Mouse (Mus musculus): Measurements from ENCODE around the gene Ttc25.
"Not testable (repeated sequence)": the region's sequence is repeated elsewhere in the genome, so short reads cannot be mapped to it uniquely, and the experiment has no call there.

Ttc25 gene

GRCm38 (mm10) chr11:100570430-100571201 lies 25.2 kb downstream of the Ttc25 start:
- peak; percentile 55 for DNase-seq (ENCODE audit: low read depth, low spot score)

- DNase-seq (ENCODE audit: low read depth, low spot score) = peak; percentile 63
Measured at GRCm38 (mm10) chr11:100571202-100571567, 25.8 kb downstream of the Ttc25 start.

GRCm38 (mm10) chr11:100574188-100574587 lies 28.8 kb downstream of the Ttc25 start:
- no peak for DNase-seq (ENCODE audit: low read depth, low spot score)

GRCm38 (mm10) chr11:100574708-100575483 lies 29.5 kb downstream of the Ttc25 start, which contains the start of gene Cnp:
Gene Cnp (plus strand): TSS chr11:100574904.
- no peak for DNase-seq (ENCODE audit: low read depth, low spot score)

GRCm38 (mm10) chr11:100575484-100575855 lies 30.1 kb downstream of the Ttc25 start:
- DNase-seq (ENCODE audit: low read depth, low spot score) = peak; percentile 77

- no peak for DNase-seq (ENCODE audit: low read depth, low spot score)
Measured at GRCm38 (mm10) chr11:100576256-100576655, 30.8 kb downstream of the Ttc25 start.

- no peak for DNase-seq (ENCODE audit: low read depth, low spot score)
Measured at GRCm38 (mm10) chr11:100577852-100578599, 32.6 kb downstream of the Ttc25 start.

- no peak for DNase-seq (ENCODE audit: low read depth, low spot score)
Measured at GRCm38 (mm10) chr11:100579116-100579799, 33.9 kb downstream of the Ttc25 start.

GRCm38 (mm10) chr11:100580275-100580674 lies 34.9 kb downstream of the Ttc25 start:
- no peak for DNase-seq (ENCODE audit: low read depth, low spot score)

- peak; percentile 61 for DNase-seq (ENCODE audit: low read depth, low spot score)
Measured at GRCm38 (mm10) chr11:100581756-100582155, 36.3 kb downstream of the Ttc25 start.

GRCm38 (mm10) chr11:100582413-100582812 lies 37.0 kb downstream of the Ttc25 start:
- DNase-seq (ENCODE audit: low read depth, low spot score) = not testable (repeated sequence)

GRCm38 (mm10) chr11:100582836-100583235 lies 37.4 kb downstream of the Ttc25 start:
- no peak for DNase-seq (ENCODE audit: low read depth, low spot score)

- no peak for DNase-seq (ENCODE audit: low read depth, low spot score)
Measured at GRCm38 (mm10) chr11:100584561-100584961, 39.2 kb downstream of the Ttc25 start.

GRCm38 (mm10) chr11:100585148-100585547 lies 39.7 kb downstream of the Ttc25 start:
- no peak for DNase-seq (ENCODE audit: low read depth, low spot score)

GRCm38 (mm10) chr11:100588462-100588861 lies 43.1 kb downstream of the Ttc25 start:
- no peak for DNase-seq (ENCODE audit: low read depth, low spot score)

- no peak for DNase-seq (ENCODE audit: low read depth, low spot score)
Measured at GRCm38 (mm10) chr11:100592346-100593046, 47.1 kb downstream of the Ttc25 start.

- DNase-seq (ENCODE audit: low read depth, low spot score) = no peak
Measured at GRCm38 (mm10) chr11:100594608-100595007, 49.2 kb downstream of the Ttc25 start.

- DNase-seq (ENCODE audit: low read depth, low spot score) = no peak
Measured at GRCm38 (mm10) chr11:100595533-100595932, 50.1 kb downstream of the Ttc25 start.

- DNase-seq (ENCODE audit: low read depth, low spot score) = no peak
Measured at GRCm38 (mm10) chr11:100598074-100598473, 52.7 kb downstream of the Ttc25 start.

- DNase-seq (ENCODE audit: low read depth, low spot score) = no peak
Measured at GRCm38 (mm10) chr11:100601372-100601771, 56.0 kb downstream of the Ttc25 start.

- DNase-seq (ENCODE audit: low read depth, low spot score) = no peak
Measured at GRCm38 (mm10) chr11:100603155-100603554, 57.7 kb downstream of the Ttc25 start.
